Mouse (Mus musculus): Measurements from ENCODE around the gene Bglap.
"Not testable (repeated sequence)": the region's sequence is repeated elsewhere in the genome, so short reads cannot be mapped to it uniquely, and the experiment has no call there.

Bglap gene

GRCm38 (mm10) chr3:88393776-88394375, 9.6 kb upstream of the Bglap start:
- no peak for DNase-seq (ENCODE audit: low read depth)

GRCm38 (mm10) chr3:88382383-88382782, 1.9 kb downstream of the Bglap start:
- not testable (repeated sequence) for DNase-seq (ENCODE audit: low read depth)

- not testable (repeated sequence) for DNase-seq (ENCODE audit: low read depth)
These were observed 2.6 kb downstream of the Bglap start for GRCm38 (mm10) chr3:88381389-88382315.

GRCm38 (mm10) chr3:88378599-88378998, 5.7 kb downstream of the Bglap start, which contains the start of gene Bglap2:
Bglap2 (minus strand) TSS chr3:88378699.
- DNase-seq (ENCODE audit: low read depth): not testable (repeated sequence)

- not testable (repeated sequence) for DNase-seq (ENCODE audit: low read depth)
These were observed 7.6 kb downstream of the Bglap start for GRCm38 (mm10) chr3:88376644-88377043.

- DNase-seq (ENCODE audit: low read depth): not testable (repeated sequence)
These were observed 8.3 kb downstream of the Bglap start for GRCm38 (mm10) chr3:88375750-88376626.

- not testable (repeated sequence) for DNase-seq (ENCODE audit: low read depth)
These were observed 11.6 kb downstream of the Bglap start, which contains the start of gene Bglap3 for GRCm38 (mm10) chr3:88372643-88373042. Bglap3 (minus strand) TSS chr3:88372743.

- not testable (repeated sequence) for DNase-seq (ENCODE audit: low read depth)
These were observed 15.8 kb downstream of the Bglap start for GRCm38 (mm10) chr3:88368511-88368910.

GRCm38 (mm10) chr3:88367517-88367916, 16.7 kb downstream of the Bglap start:
- DNase-seq (ENCODE audit: low read depth): not testable (repeated sequence)

GRCm38 (mm10) chr3:88366830-88367428, 17.3 kb downstream of the Bglap start:
- not testable (repeated sequence) for DNase-seq (ENCODE audit: low read depth)

- DNase-seq (ENCODE audit: low read depth): no peak
These were observed 18.4 kb downstream of the Bglap start for GRCm38 (mm10) chr3:88365705-88366361.

GRCm38 (mm10) chr3:88364337-88364736, 19.9 kb downstream of the Bglap start, which contains the start of gene Paqr6:
Paqr6 (plus strand) TSS chr3:88364584.
- DNase-seq (ENCODE audit: low read depth): no peak

GRCm38 (mm10) chr3:88363700-88364099, 20.6 kb downstream of the Bglap start:
- no peak for DNase-seq (ENCODE audit: low read depth)

GRCm38 (mm10) chr3:88361612-88362313, 22.5 kb downstream of the Bglap start:
- no peak for DNase-seq (ENCODE audit: low read depth)

- no peak for DNase-seq (ENCODE audit: low read depth)
These were observed 23.2 kb downstream of the Bglap start for GRCm38 (mm10) chr3:88361096-88361495.

GRCm38 (mm10) chr3:88359989-88360388, 24.3 kb downstream of the Bglap start:
- DNase-seq (ENCODE audit: low read depth): no peak

GRCm38 (mm10) chr3:88359584-88359983, 24.7 kb downstream of the Bglap start:
- no peak for DNase-seq (ENCODE audit: low read depth)

GRCm38 (mm10) chr3:88354396-88355165, 29.7 kb downstream of the Bglap start:
- no peak for DNase-seq (ENCODE audit: low read depth)

- DNase-seq (ENCODE audit: low read depth): no peak
These were observed 31.4 kb downstream of the Bglap start for GRCm38 (mm10) chr3:88352907-88353306.
